ENCODE assay signal across 8 mouse cellular contexts in the genomic region with DNA sequence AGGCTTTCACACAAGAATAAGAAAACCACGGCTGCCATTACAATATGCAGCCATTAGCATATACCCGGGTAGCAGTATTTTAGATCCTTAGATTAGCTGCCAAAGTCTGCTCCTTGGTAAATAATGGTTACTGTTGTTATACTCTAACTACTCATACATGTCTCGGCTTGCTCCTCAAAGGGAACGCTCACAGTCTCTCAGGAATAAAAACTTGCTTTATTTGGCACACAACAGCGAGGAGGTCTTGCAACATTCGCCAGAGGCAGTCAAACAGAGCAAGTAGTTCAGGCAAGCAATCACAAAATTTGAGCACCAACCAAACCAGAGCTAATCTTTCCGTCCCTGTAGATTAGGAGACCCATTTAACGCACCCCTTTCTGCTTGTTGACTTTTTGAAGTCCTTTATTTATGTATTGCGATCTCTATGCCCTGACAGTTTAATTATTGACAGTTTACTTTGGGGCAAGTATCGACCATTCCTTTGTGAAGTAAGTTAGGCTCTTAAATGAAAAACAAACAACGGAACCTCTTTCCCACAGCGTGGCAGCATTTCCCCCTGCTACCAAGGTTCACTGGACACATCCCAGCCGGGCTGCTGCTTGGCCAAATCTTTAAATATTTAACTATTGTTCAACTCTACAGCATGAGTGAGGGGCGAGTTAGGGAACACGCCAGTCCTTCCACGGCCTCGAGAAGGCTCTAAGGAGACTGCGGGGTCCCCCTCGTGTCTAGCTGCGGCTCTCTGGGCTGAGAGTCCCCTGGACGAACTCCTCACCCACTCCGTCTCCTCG. TPM values are rescaled to one million over a fixed set of nuclear protein-coding genes. Genes with fewer than 3 reads are reported as not detected.
DNase-seq lines count a peak whose midpoint lies in the region; ATAC-seq and TF ChIP-seq lines count a peak whose summit lies in the region.

No protein-coding gene starts in this region.

- H3K9ac ChIP-seq in forebrain, embryonic 15.5 days (replicated peaks) = peak overlapping the region; percentile 90
- peak overlapping the region; percentile 86 for H3K9ac ChIP-seq in midbrain, embryonic 16.5 days (ENCODE audit: low read depth, low read length)

- H3K4me2 ChIP-seq in forebrain, embryonic 15.5 days (replicated peaks) = peak overlapping the region; percentile 63
- H3K4me2 ChIP-seq in midbrain, embryonic 16.5 days (ENCODE audit: low read length) = peak overlapping the region; percentile 78

- peak; percentile 7 for TF ChIP-seq CTCF in left cerebral cortex, adult 2 months (IDR thresholded peaks at IDR 0.05)
- TF ChIP-seq CTCF in bone marrow macrophage, adult 2 months (IDR thresholded peaks at IDR 0.05; ENCODE audit: low read depth, low read length) = no peak

- no peaks in the 10 kb centered on the region for H3K27me3 ChIP-seq in forebrain, embryonic 15.5 days
- no peaks in the 10 kb centered on the region for H3K27me3 ChIP-seq in midbrain, embryonic 16.5 days (ENCODE audit: control insufficient read depth, insufficient read depth, low read depth, low read length)

- peak overlapping the region; percentile 97 for H3K27ac ChIP-seq in left cerebral cortex, adult 2 months
- peak overlapping the region; percentile 72 for H3K27ac ChIP-seq in bone marrow macrophage, adult 2 months (ENCODE audit: insufficient read depth, low read depth, low read length)
- H3K27ac ChIP-seq in forebrain, embryonic 15.5 days (replicated peaks) = peak overlapping the region; percentile 87
- H3K27ac ChIP-seq in midbrain, embryonic 16.5 days (ENCODE audit: low read length) = peak overlapping the region; percentile 89

- DNase-seq in left cerebral cortex, adult 2 months (ENCODE audit: extremely low spot score in 1 of 2, low spot score in 2 of 2) = no peak
- DNase-seq in left cerebral cortex, postnatal 4 days = no peak
- DNase-seq in hindlimb bud, embryonic 11.5 days (ENCODE audit: extremely low spot score, low read depth, low spot score) = peak; percentile 22
- peak; percentile 31 for DNase-seq in liver
- DNase-seq in ovary, adult 18-20 months (ENCODE audit: low spot score) = no peak

- peak; percentile 77; the same call in 1 of the 2 replicates for ATAC-seq in forebrain, embryonic 15.5 days (replicated peaks)
- ATAC-seq in midbrain, embryonic 16.5 days = peak; percentile 82

- TF ChIP-seq POLR2A in bone marrow macrophage, adult 2 months (IDR thresholded peaks at IDR 0.05; ENCODE audit: borderline replicate concordance, low read depth, low read length) = no peak

- H3K4me1 ChIP-seq in bone marrow macrophage, adult 2 months (ENCODE audit: control insufficient read depth, insufficient read depth, low read length) = peaks cover 27% of the 10 kb centered on the region
- H3K4me1 ChIP-seq in forebrain, embryonic 15.5 days = peaks cover 47% of the 10 kb centered on the region
- H3K4me1 ChIP-seq in midbrain, embryonic 16.5 days (ENCODE audit: control insufficient read depth, insufficient read depth, low read length) = peaks cover 19% of the 10 kb centered on the region

- intact Hi-C loops in left cerebral cortex, adult 2 months (cut with DNase I) = loop anchor here (2.0 to 10.0 kb wide), 4 partner anchors 96 to 719 kb away; no protein-coding TSS in a partner anchor
- intact Hi-C loops in left cerebral cortex, postnatal 4 days (cut with DNase I) = loop anchor here (10.0 kb wide), 3 partner anchors 111 to 939 kb away; a partner anchor contains a TSS

- H3K4me3 ChIP-seq in left cerebral cortex, adult 2 months = peak overlapping the region; percentile 86
- peak overlapping the region; percentile 85 for H3K4me3 ChIP-seq in bone marrow macrophage, adult 2 months (ENCODE audit: insufficient read depth, low read length)
- H3K4me3 ChIP-seq in forebrain, embryonic 15.5 days = peak overlapping the region; percentile 82
- peak overlapping the region; percentile 71 for H3K4me3 ChIP-seq in midbrain, embryonic 16.5 days (ENCODE audit: low read depth, low read length)

- H3K36me3 ChIP-seq in forebrain, embryonic 15.5 days = 0 out of 2 replicates have a peak, but pooled peaks cover 6% of the 10 kb centered on the region
- H3K36me3 ChIP-seq in midbrain, embryonic 16.5 days (ENCODE audit: control insufficient read depth, insufficient read depth, low read length) = 0 out of 2 replicates have a peak, but pooled peaks cover 2% of the 10 kb centered on the region

- no peaks in the 10 kb centered on the region for H3K9me3 ChIP-seq in forebrain, embryonic 15.5 days
- H3K9me3 ChIP-seq in midbrain, embryonic 16.5 days (replicated peaks; ENCODE audit: control insufficient read depth, low read length, poor library complexity, severe bottlenecking) = no peaks in the 10 kb centered on the region

- under 1% methylated on average over 23 of the region's 23 CpGs for WGBS in forebrain, embryonic 15.5 days
- 1% methylated on average over 23 of the region's 23 CpGs for WGBS in midbrain, embryonic 16.5 days

RNA-seq across cellular contexts. Expression of a gene that starts 0.6 kb away (rescaled TPM):
- total RNA-seq in left cerebral cortex, adult 2 months (2021) = 10 to 100 TPM; 35.7 to 38.5 TPM
- 10 to 100 TPM; 27.5 to 32.7 TPM for total RNA-seq in left cerebral cortex, postnatal 4 days (2021)
- polyA plus RNA-seq in bone marrow macrophage, adult 2 months (2012; ENCODE audit: insufficient read depth, insufficient read length, missing spikeins) = 77.9 and 82.5 TPM in 2 replicates
- polyA plus RNA-seq in forebrain, embryonic 15.5 days (2015; fragmentation: Nextera tagmentation; extraction: Ambion mirVana) = 43.9 and 47.7 TPM in 2 replicates
- 32.3 and 32.5 TPM in 2 replicates for polyA plus RNA-seq in midbrain, embryonic 16.5 days (2015; fragmentation: Nextera tagmentation; extraction: Ambion mirVana)

Comparison
In these comparisons a context has a peak if more than half of its experiments do, and no peak if none do; other contexts are left out.
1. DNase-seq: peak in hindlimb bud, embryonic 11.5 days (single experiment) and liver (single experiment); none in left cerebral cortex, adult 2 months (0 of 2), left cerebral cortex, postnatal 4 days (single experiment) and ovary, adult 18-20 months (single experiment).
2. Peak in every context shown above with its lines, with median percentiles within 50 percentile points of each other: H3K27ac ChIP-seq and H3K4me3 ChIP-seq.